Mouse (Mus musculus) lung, adult 2 months (tissue): ENCODE results near the gene Myh9. TPM values are rescaled to one million over a fixed set of nuclear protein-coding genes. Genes with fewer than 3 reads are reported as not detected.
"Not testable (repeated sequence)": the region's sequence is repeated elsewhere in the genome, so short reads cannot be mapped to it uniquely, and the experiment has no call there.

ENCODE experiments used
- DNase-seq: peaks from one replicate; pipeline ENCODE4 v3.0.0; 2022
- H3K4me1 ChIP-seq: fragments of 200-500 bp; 2 replicates; pipeline ENCODE4 v1.6.1; 2011; ENCODE audit warnings: low read length; ENCODE audit not compliant: control insufficient read depth, insufficient read depth
- H3K4me3 ChIP-seq: fragments of 200-500 bp; replicated peaks from 2 replicates; pipeline ENCODE3; 2011; ENCODE audit warnings: low read depth, mild to moderate bottlenecking, control low read depth, low read length; ENCODE audit errors: extremely low read depth
- CTCF ChIP-seq: fragments of 200-500 bp; IDR thresholded peaks from 2 replicates; pipeline ENCODE4 v1.5.1; 2011; ENCODE audit warnings: mild to moderate bottlenecking, low read length, control low read depth; ENCODE audit not compliant: insufficient read depth
- POLR2A ChIP-seq: fragments of 200-500 bp; IDR thresholded peaks from 2 replicates; pipeline ENCODE4 v1.6.1; 2011; ENCODE audit warnings: low read depth, mild to moderate bottlenecking, control low read depth, low read length, borderline replicate concordance; ENCODE audit errors: extremely low read depth
- WGBS: fragments of 180-500 bp; shearing (Covaris S2); methylation state at CpG from one replicate; pipeline ENCODE4 v1.1.7; 2018; 5-methylcytosine and 5-hydroxymethylcytosine counted together
- polyA plus RNA-seq: library from polyadenylated mRNA; depleted of rRNA; stranded (reverse); fragments of >200 nt; gene quantifications from 2 replicates; pipeline ENCODE4 v1.2.3, GENCODE M21; 2012

Myh9 gene
- polyA plus RNA-seq, 1 experiment = 162 TPM

DNA sequence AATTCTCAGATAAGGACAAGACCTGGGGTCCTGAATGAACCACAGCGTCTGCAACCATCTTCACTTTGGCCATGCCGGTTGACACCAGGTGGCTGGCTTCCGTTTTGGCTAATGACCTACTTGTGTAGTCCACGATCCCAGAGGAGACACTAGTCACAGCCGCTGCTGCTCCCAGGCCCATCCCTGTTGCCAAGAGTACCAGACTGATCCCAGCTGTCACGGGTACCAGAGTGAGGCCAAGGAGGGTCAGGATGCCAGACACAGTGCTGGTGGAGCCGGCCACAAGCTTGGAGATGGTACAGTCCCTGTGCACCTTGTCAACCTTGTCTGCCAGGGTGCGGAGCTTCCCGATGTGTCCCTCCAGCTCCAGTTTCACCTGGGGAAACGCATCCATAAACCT is 92.3 kb downstream of the Myh9 start:
- H3K4me1 ChIP-seq = no peaks in the 10 kb centered on the region
- TF ChIP-seq CTCF (no peak), POLR2A (no peak)
- H3K4me3 ChIP-seq = no peak overlapping the region
- WGBS = 90% methylated on average over 10 of the region's 10 CpGs
- no peak for DNase-seq

DNA sequence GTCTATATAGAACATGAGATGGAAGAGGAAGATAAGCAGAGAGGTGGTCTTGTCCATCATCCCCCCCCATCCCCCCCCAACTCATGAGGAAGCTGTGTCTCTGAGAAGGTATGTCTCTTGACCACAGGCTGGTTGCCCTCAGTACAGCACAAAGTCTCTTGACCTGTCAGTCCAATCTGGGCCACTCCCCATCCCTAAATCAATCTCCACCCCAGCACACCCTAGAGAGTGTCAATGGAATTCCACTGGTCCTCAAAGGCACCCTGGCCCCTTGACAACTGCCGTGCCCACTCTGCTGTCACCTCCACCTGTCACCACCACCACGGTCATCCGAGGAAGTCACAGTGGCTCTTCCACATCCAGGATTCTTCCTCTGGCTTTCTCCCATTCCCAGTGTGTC is 93.6 kb downstream of the Myh9 start:
- Histone ChIP-seq H3K4me3 (no peak overlapping the region), H3K4me1 (no peaks in the 10 kb centered on the region)
- WGBS = 74% methylated on average over 3 of the region's 3 CpGs
- no peak for DNase-seq
- TF ChIP-seq POLR2A (no peak), CTCF (no peak)

GRCm38 (mm10) chr15:77746326-77746725 is 95.6 kb downstream of the Myh9 start:
- WGBS = 96% methylated on average over 1 of the region's 1 CpGs
- no peaks in the 10 kb centered on the region for H3K4me1 ChIP-seq
- no peak for TF ChIP-seq POLR2A
- no peak for TF ChIP-seq CTCF
- no peak for DNase-seq
- no peak overlapping the region for H3K4me3 ChIP-seq

DNA sequence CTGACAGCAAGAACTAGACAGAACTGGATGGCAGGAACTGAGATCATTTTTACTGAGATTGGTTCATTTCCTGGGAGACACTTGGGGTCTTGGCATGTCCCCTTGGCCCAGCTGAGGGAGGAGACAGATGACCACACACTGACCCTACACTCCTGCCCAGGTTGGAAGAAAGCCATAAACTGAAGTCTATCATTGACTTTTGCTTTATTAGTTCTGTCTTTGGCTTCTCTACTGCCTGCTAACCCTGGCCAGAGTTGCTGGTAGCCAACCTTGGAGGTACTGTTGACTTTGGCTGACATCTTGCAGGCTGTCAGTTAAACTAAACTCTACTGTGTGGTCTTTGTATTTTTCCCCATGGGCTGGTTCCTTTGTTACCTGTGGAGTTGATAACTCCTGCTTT is 96.9 kb downstream of the Myh9 start:
- Histone ChIP-seq H3K4me3 (no peak overlapping the region), H3K4me1 (no peaks in the 10 kb centered on the region)
- no peak for TF ChIP-seq CTCF
- TF ChIP-seq POLR2A = no peak
- DNase-seq = no peak

- H3K4me1 ChIP-seq = no peaks in the 10 kb centered on the region
- H3K4me3 ChIP-seq = no peak overlapping the region
- TF ChIP-seq POLR2A = no peak
- no peak for TF ChIP-seq CTCF
- DNase-seq = no peak
- 29% methylated on average over 5 of the region's 5 CpGs for WGBS
Measured at GRCm38 (mm10) chr15:77744632-77745031, 97.3 kb downstream of the Myh9 start.

DNA sequence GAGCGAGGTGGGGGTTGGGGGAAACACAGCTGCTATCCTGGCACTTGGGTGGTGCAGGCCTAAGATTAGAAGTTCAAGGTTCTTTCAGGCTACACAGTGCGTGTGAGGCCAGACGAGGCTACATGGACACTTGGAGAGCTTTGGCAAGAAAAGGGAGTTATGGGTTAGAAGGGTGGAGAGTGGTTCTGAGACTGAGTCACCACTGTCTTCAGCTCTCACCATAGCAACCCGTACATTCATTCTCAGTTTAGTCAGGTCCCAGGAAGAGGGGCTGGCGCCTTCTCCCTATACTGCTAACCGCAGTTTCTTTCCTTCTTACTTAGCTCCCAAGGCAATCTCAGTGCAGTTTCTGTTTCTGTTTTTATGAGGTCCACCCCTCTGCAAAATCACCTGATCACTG is 100.4 kb downstream of the Myh9 start:
- H3K4me1 ChIP-seq, DNase-seq, H3K4me3 ChIP-seq: not testable (repeated sequence)
- WGBS = 77% methylated on average over 6 of the region's 6 CpGs

DNA sequence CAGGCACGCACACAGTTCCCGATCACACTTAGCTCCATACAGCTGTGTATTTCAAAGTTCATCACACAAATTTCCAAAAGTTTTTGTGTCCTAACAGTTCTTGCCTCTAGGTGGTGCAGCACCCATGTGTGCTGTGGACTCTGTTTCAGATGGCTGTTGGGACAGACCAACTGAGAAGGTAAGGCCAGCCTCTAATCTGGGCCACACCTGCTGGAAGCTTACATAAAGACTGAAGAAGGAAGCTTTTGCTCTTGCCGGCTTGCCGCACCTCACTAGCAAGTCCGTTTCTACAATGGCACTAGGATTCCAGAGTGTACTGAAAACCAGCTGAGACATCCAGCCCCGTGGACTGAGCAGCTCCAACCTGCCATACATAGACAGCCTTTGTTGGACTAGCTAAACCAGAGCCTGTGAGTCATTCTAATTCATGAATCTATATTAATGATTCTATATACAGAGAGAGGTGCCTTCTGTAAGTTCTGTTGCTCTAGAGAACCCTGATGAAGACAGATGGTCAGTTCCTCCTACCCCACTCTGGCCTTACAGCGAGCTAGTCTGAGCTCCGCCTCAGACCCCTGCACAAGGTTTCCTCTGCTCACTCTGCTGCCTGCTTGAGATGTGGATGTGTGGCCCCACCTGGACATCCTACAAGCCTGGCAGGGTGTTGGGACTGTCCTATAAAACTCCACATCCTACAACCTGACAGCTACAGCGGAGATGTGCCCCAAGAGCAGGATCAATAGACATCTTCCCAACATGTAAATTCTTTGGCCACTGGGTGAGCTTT is 101.3 kb downstream of the Myh9 start:
- Histone ChIP-seq H3K4me1 (no peaks in the 10 kb centered on the region), H3K4me3 (no peak overlapping the region)
- WGBS = 68% methylated on average over 9 of the region's 9 CpGs
- no peak for DNase-seq
- TF ChIP-seq POLR2A (no peak), CTCF (peak; percentile 50)

DNA sequence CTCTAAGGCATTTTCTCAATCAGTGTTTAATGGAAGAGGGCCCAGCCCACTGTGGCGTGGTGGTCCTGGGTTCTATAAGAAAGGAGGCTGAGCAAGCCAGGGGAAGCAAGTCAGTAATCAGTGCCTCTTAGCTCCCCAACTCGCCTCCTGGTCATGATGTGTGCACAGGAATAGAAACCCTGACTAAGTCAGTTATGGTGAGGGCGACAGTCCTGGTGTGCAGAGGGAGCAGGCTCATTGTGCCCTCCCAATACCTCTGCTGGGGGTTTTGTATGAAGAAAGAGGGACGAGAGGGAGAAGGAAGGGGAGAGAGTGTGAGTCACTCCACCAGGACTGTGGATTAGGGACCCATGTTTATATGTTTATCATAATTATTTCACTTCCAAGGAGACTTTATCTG is 108.1 kb downstream of the Myh9 start:
- DNase-seq, H3K4me1 ChIP-seq, H3K4me3 ChIP-seq: not testable (repeated sequence)
- 52% methylated on average over 4 of the region's 4 CpGs for WGBS

DNA sequence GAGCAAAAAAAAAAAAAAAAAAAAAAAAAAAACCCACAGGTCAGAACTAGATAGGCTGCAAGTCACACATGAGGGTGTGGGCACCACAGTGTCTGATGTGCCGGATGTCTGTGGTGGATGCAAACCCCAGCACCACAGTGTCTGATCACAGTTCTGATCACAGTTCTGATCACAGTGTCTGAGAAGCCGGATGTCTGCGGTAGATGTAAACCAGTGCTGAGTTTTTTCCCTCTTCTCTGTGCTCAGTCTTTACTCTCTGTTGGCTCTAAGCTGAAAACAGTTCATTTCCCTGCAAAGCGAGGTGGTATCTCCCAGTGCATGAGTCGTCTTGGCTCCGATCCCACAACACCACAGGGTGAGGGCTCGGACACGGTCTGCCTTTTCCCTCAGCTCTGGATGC is 108.6 kb downstream of the Myh9 start:
- not testable (repeated sequence) for DNase-seq, H3K4me3 ChIP-seq
- 40% methylated on average over 8 of the region's 8 CpGs for WGBS

DNA sequence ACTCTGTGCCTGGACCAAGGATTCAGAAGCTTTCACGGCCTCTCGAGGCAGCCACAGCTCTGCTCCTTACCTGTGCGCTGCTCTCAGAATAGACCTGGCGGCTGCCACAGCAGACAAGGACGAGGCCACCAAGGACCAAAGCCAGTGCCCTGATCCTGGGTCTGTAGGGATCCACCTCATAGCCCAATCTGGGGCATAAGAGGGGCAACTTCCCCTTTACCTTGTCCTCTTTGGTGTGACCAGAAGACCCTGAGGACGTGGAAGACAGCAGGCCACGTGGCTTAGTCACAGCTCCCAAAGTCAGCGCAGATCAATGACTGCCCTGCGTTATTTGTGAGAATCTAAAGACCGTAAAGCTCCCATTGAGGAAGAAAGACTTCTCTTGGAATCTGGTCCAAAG is 109.1 kb downstream of the Myh9 start:
- not testable (repeated sequence) for H3K4me3 ChIP-seq, DNase-seq, H3K4me1 ChIP-seq
- WGBS = 81% methylated on average over 10 of the region's 10 CpGs

More for the DNA sequence above, 108.6 kb downstream of the Myh9 start:
- not testable (repeated sequence) for H3K4me1 ChIP-seq

DNA sequence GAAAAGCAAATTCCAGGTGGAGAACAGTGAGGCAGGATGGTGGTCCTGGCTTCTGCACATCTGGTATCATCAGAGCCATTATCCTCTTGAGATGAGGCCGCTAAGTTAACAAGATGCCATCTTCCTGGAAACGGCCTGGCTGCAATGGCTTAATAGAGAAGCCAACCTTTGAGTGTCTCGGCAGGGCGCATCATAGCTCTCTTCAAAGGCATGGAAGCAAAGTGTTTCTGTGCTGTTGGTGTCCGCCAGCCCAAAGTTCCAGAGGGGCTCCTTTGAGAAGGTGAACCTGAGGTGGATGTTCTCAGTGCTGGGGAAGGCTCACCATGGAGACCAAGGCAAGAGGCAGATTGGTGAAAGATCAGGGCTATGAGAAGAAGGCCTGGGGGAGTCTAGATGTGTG is 110.4 kb downstream of the Myh9 start:
- WGBS = 94% methylated on average over 5 of the region's 5 CpGs
- H3K4me1 ChIP-seq = no peaks in the 10 kb centered on the region; the same call in 1 of the 2 replicates
- no peak overlapping the region for H3K4me3 ChIP-seq
- DNase-seq = no peak
- TF ChIP-seq POLR2A = no peak
- no peak for TF ChIP-seq CTCF

GRCm38 (mm10) chr15:77728739-77729138 is 113.2 kb downstream of the Myh9 start, which contains the start of gene Apol9b:
Apol9b (plus strand) TSS chr15:77729039.
- not testable (repeated sequence) for DNase-seq, H3K4me3 ChIP-seq

GRCm38 (mm10) chr15:77727745-77728144 is 114.2 kb downstream of the Myh9 start:
- not testable (repeated sequence) for H3K4me3 ChIP-seq, H3K4me1 ChIP-seq, DNase-seq
- WGBS = 67% methylated on average over 3 of the region's 3 CpGs

More at GRCm38 (mm10) chr15:77728739-77729138, 113.2 kb downstream of the Myh9 start, which contains the start of gene Apol9b:
- 60% methylated on average over 2 of the region's 4 CpGs for WGBS
- not testable (repeated sequence) for H3K4me1 ChIP-seq
